Mouse (Mus musculus): ENCODE data around the gene Mlh1.

The Mlh1 gene

GRCm38 (mm10) chr9:111271434-111272160, at the start of gene Mlh1, which contains the start of gene Epm2aip1:
TSS of gene Mlh1 (minus strand) at chr9:111271791.
TSS of gene Epm2aip1 (plus strand) at chr9:111271929.
- peak; percentile 100 for DNase-seq (ENCODE audit: low read depth, low spot score)

- no peak for DNase-seq (ENCODE audit: low read depth, low spot score)
These were observed 49.3 kb upstream of the Mlh1 start for GRCm38 (mm10) chr9:111320912-111321311.

- DNase-seq (ENCODE audit: low read depth, low spot score), result peak; percentile 79
These were observed 42.6 kb upstream of the Mlh1 start for GRCm38 (mm10) chr9:111314219-111314618.

- no peak for DNase-seq (ENCODE audit: low read depth, low spot score)
These were observed 42.2 kb upstream of the Mlh1 start for GRCm38 (mm10) chr9:111313793-111314192.

- DNase-seq (ENCODE audit: low read depth, low spot score), result no peak
These were observed 41.7 kb upstream of the Mlh1 start for GRCm38 (mm10) chr9:111313299-111313698.

- peak; percentile 27 for DNase-seq (ENCODE audit: low read depth, low spot score)
These were observed 41.0 kb upstream of the Mlh1 start for GRCm38 (mm10) chr9:111312442-111313141.

GRCm38 (mm10) chr9:111311843-111312441, 40.4 kb upstream of the Mlh1 start:
- no peak for DNase-seq (ENCODE audit: low read depth, low spot score)

GRCm38 (mm10) chr9:111311031-111311842, 39.6 kb upstream of the Mlh1 start, which contains the start of gene Trank1:
TSS of gene Trank1 (plus strand) at chr9:111311739.
- DNase-seq (ENCODE audit: low read depth, low spot score), result peak; percentile 21

GRCm38 (mm10) chr9:111306142-111306541, 34.6 kb upstream of the Mlh1 start:
- DNase-seq (ENCODE audit: low read depth, low spot score), result no peak

GRCm38 (mm10) chr9:111304036-111304435, 32.4 kb upstream of the Mlh1 start:
- no peak for DNase-seq (ENCODE audit: low read depth, low spot score)

GRCm38 (mm10) chr9:111302196-111302831, 30.7 kb upstream of the Mlh1 start:
- DNase-seq (ENCODE audit: low read depth, low spot score), result no peak

GRCm38 (mm10) chr9:111298606-111299005, 27.0 kb upstream of the Mlh1 start:
- no peak for DNase-seq (ENCODE audit: low read depth, low spot score)

GRCm38 (mm10) chr9:111296433-111296832, 24.8 kb upstream of the Mlh1 start:
- no peak for DNase-seq (ENCODE audit: low read depth, low spot score)

- no peak for DNase-seq (ENCODE audit: low read depth, low spot score)
These were observed 23.7 kb upstream of the Mlh1 start for GRCm38 (mm10) chr9:111295323-111295722.

GRCm38 (mm10) chr9:111294911-111295310, 23.3 kb upstream of the Mlh1 start:
- peak; percentile 64 for DNase-seq (ENCODE audit: low read depth, low spot score)

GRCm38 (mm10) chr9:111293234-111293633, 21.6 kb upstream of the Mlh1 start:
- DNase-seq (ENCODE audit: low read depth, low spot score), result no peak

GRCm38 (mm10) chr9:111290539-111291100, 19.0 kb upstream of the Mlh1 start:
- no peak for DNase-seq (ENCODE audit: low read depth, low spot score)

- peak; percentile 87 for DNase-seq (ENCODE audit: low read depth, low spot score)
These were observed 18.3 kb upstream of the Mlh1 start for GRCm38 (mm10) chr9:111289832-111290339.

GRCm38 (mm10) chr9:111289294-111289831, 17.8 kb upstream of the Mlh1 start:
- peak; percentile 80 for DNase-seq (ENCODE audit: low read depth, low spot score)

- DNase-seq (ENCODE audit: low read depth, low spot score), result no peak
These were observed 16.4 kb upstream of the Mlh1 start for GRCm38 (mm10) chr9:111287956-111288355.
